Mouse (Mus musculus): ENCODE data around the gene Pgf.

Gene Pgf

GRCm38 (mm10) chr12:85192461-85193108 is 15.0 kb upstream of the Pgf start:
- DNase-seq (ENCODE audit: low read depth in 1 of 2, low spot score in 2 of 2) = peak; percentile 61 to 65

GRCm38 (mm10) chr12:85190290-85190689 is 12.7 kb upstream of the Pgf start:
- DNase-seq (ENCODE audit: low read depth in 1 of 2, low spot score in 2 of 2) = no peak

GRCm38 (mm10) chr12:85186361-85186760 is 8.8 kb upstream of the Pgf start:
- DNase-seq (ENCODE audit: low read depth in 1 of 2, low spot score in 2 of 2) = no peak

- DNase-seq (ENCODE audit: low read depth in 1 of 2, low spot score in 2 of 2) = no peak
Observed at GRCm38 (mm10) chr12:85185810-85186209, 8.2 kb upstream of the Pgf start.

- no peak for DNase-seq (ENCODE audit: low read depth in 1 of 2, low spot score in 2 of 2)
Observed at GRCm38 (mm10) chr12:85184118-85184517, 6.5 kb upstream of the Pgf start.

GRCm38 (mm10) chr12:85182898-85183297 is 5.3 kb upstream of the Pgf start:
- no peak for DNase-seq (ENCODE audit: low read depth in 1 of 2, low spot score in 2 of 2)

- DNase-seq (ENCODE audit: low read depth in 1 of 2, low spot score in 2 of 2) = no peak
Observed at GRCm38 (mm10) chr12:85182345-85182643, 4.7 kb upstream of the Pgf start.

GRCm38 (mm10) chr12:85181475-85182344 is 4.1 kb upstream of the Pgf start:
- DNase-seq (ENCODE audit: low read depth in 1 of 2, low spot score in 2 of 2) = no peak

GRCm38 (mm10) chr12:85178294-85178693 is 704 bp upstream of the Pgf start:
- DNase-seq (ENCODE audit: low read depth in 1 of 2, low spot score in 2 of 2) = no peak

GRCm38 (mm10) chr12:85176846-85177523 is 605 bp downstream of the Pgf start:
- peak in 1 of 2 experiments; percentile 26 for DNase-seq (ENCODE audit: low read depth in 1 of 2, low spot score in 2 of 2)

GRCm38 (mm10) chr12:85175926-85176845 is 1.4 kb downstream of the Pgf start:
- no peak for DNase-seq (ENCODE audit: low read depth in 1 of 2, low spot score in 2 of 2)

- no peak for DNase-seq (ENCODE audit: low read depth in 1 of 2, low spot score in 2 of 2)
Observed at GRCm38 (mm10) chr12:85175087-85175675, 2.4 kb downstream of the Pgf start.

GRCm38 (mm10) chr12:85174016-85174415 is 3.6 kb downstream of the Pgf start:
- no peak for DNase-seq (ENCODE audit: low read depth in 1 of 2, low spot score in 2 of 2)

- no peak for DNase-seq (ENCODE audit: low read depth in 1 of 2, low spot score in 2 of 2)
Observed at GRCm38 (mm10) chr12:85170948-85171307, 6.7 kb downstream of the Pgf start.

- no peak for DNase-seq (ENCODE audit: low read depth in 1 of 2, low spot score in 2 of 2)
Observed at GRCm38 (mm10) chr12:85170284-85170947, 7.2 kb downstream of the Pgf start.

GRCm38 (mm10) chr12:85169877-85170276 is 7.7 kb downstream of the Pgf start:
- DNase-seq (ENCODE audit: low read depth in 1 of 2, low spot score in 2 of 2) = no peak

GRCm38 (mm10) chr12:85169117-85169858 is 8.3 kb downstream of the Pgf start:
- DNase-seq (ENCODE audit: low read depth in 1 of 2, low spot score in 2 of 2) = peak; percentile 35 to 71

GRCm38 (mm10) chr12:85166631-85167030 is 11.0 kb downstream of the Pgf start:
- DNase-seq (ENCODE audit: low read depth in 1 of 2, low spot score in 2 of 2) = no peak

GRCm38 (mm10) chr12:85164996-85165395 is 12.6 kb downstream of the Pgf start:
- DNase-seq (ENCODE audit: low read depth in 1 of 2, low spot score in 2 of 2) = no peak

Data from monocyte, adult 2 months (primary cell).